Mouse (Mus musculus) bone marrow, adult 2 months (tissue): ENCODE data around the gene Tbx5.

Experiments
- CTCF ChIP-seq: fragments of 200-500 bp; IDR thresholded peaks from 2 replicates; pipeline ENCODE4 v1.5.1; 2011; ENCODE audit warnings: low read length, control low read depth; ENCODE audit not compliant: control insufficient read depth, insufficient read depth
- POLR2A ChIP-seq: fragments of 200-500 bp; IDR thresholded peaks from 2 replicates; pipeline ENCODE4 v1.6.1; 2011; ENCODE audit warnings: low read depth, mild to moderate bottlenecking, control low read depth, low read length, borderline replicate concordance; ENCODE audit not compliant: control insufficient read depth

- TF ChIP-seq CTCF (no peak), POLR2A (no peak)
These were observed 28.8 kb downstream of the Tbx5 start for GRCm38 (mm10) chr5:119861301-119861700.
